Mouse (Mus musculus): ENCODE data around the gene 9230112D13Rik. TPM values are rescaled to one million over a fixed set of nuclear protein-coding genes. Genes with fewer than 3 reads are reported as not detected.

The 9230112D13Rik gene
- polyA plus RNA-seq, 1 experiment from 2014 or later, result not detected

DNA sequence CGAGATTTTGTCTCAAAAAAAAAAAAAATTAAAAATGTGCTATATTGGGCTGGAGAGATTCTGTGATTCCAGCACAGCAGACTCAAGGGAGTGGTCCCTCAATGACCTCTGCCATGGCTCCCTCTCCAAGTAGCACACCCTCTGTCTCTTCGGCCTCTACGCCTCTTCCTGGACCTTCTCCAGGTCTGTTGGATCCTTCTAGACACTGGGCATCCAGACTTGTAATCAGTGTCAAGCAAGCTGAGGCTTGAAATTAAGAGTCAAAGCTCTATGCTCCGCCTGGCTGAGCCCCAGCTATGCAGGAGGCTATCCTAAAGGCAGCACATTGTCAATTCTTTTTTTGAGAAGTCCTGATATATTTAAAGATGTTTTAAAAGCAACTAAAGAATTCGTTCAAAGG lies 10.9 kb upstream of the 9230112D13Rik start:
- Histone ChIP-seq H3K27ac (ENCODE audit: low read depth, low read length) (no peak overlapping the region), H3K9ac (ENCODE audit: low read length) (no peak overlapping the region), H3K9me3 (ENCODE audit: control insufficient read depth, low read length) (no peaks in the 10 kb centered on the region), H3K36me3 (ENCODE audit: control insufficient read depth, insufficient read depth, low read length) (no peaks in the 10 kb centered on the region), H3K4me1 (replicated peaks; ENCODE audit: control insufficient read depth, insufficient read depth, low read length) (no peaks in the 10 kb centered on the region), H3K4me2 (ENCODE audit: low read depth, low read length, severe bottlenecking) (no peak overlapping the region), H3K4me3 (ENCODE audit: low read depth, low read length) (no peak overlapping the region), H3K27me3 (ENCODE audit: control insufficient read depth, insufficient read depth, low read length) (no peaks in the 10 kb centered on the region)
- WGBS, result 82% methylated on average over 5 of the region's 5 CpGs
- no peak for ATAC-seq (replicated peaks; ENCODE audit: low FRiP score)
- no peak for DNase-seq (ENCODE audit: low spot score)

- Histone ChIP-seq H3K27me3 (ENCODE audit: control insufficient read depth, insufficient read depth, low read length) (no peaks in the 10 kb centered on the region), H3K9ac (ENCODE audit: low read length) (no peak overlapping the region), H3K27ac (ENCODE audit: low read depth, low read length) (no peak overlapping the region), H3K9me3 (ENCODE audit: control insufficient read depth, low read length) (no peaks in the 10 kb centered on the region), H3K4me2 (ENCODE audit: low read depth, low read length, severe bottlenecking) (no peak overlapping the region), H3K36me3 (ENCODE audit: control insufficient read depth, insufficient read depth, low read length) (no peaks in the 10 kb centered on the region), H3K4me1 (replicated peaks; ENCODE audit: control insufficient read depth, insufficient read depth, low read length) (no peaks in the 10 kb centered on the region), H3K4me3 (ENCODE audit: low read depth, low read length) (no peak overlapping the region)
- WGBS, result 82% methylated on average over 6 of the region's 6 CpGs
- DNase-seq (ENCODE audit: low spot score) (no peak), ATAC-seq (replicated peaks; ENCODE audit: low FRiP score) (no peak)
Observed at GRCm38 (mm10) chr14:34532536-34532935, 9.9 kb upstream of the 9230112D13Rik start.

DNA sequence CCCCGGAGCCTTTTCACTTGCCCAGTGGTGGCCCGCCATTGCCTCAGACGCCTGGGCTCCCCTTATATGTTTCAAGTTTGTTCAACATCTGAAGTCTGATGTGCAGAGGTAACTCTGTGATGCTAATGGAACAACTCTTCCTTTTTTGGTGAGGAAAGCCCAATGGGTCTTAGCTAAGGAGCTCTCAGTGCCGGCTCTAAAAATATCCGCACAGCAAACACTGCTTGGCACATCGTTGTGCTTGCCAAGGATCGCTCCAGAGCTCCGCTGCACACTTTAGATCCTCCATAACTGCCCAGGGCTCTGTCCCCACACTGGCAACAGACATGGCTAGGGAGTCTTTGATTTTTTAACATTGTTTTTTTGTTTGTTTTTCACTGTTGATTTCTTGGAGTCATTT lies 6.2 kb upstream of the 9230112D13Rik start:
- Histone ChIP-seq H3K4me1 (replicated peaks; ENCODE audit: control insufficient read depth, insufficient read depth, low read length) (no peaks in the 10 kb centered on the region), H3K36me3 (ENCODE audit: control insufficient read depth, insufficient read depth, low read length) (no peaks in the 10 kb centered on the region), H3K27me3 (ENCODE audit: control insufficient read depth, insufficient read depth, low read length) (no peaks in the 10 kb centered on the region), H3K4me3 (ENCODE audit: low read depth, low read length) (no peak overlapping the region), H3K27ac (ENCODE audit: low read depth, low read length) (no peak overlapping the region), H3K9ac (ENCODE audit: low read length) (no peak overlapping the region), H3K9me3 (ENCODE audit: control insufficient read depth, low read length) (no peaks in the 10 kb centered on the region), H3K4me2 (ENCODE audit: low read depth, low read length, severe bottlenecking) (no peak overlapping the region)
- no peak for ATAC-seq (replicated peaks; ENCODE audit: low FRiP score)
- DNase-seq (ENCODE audit: low spot score), result no peak
- 72% methylated on average over 8 of the region's 8 CpGs for WGBS

- Histone ChIP-seq H3K4me1 (replicated peaks; ENCODE audit: control insufficient read depth, insufficient read depth, low read length) (no peaks in the 10 kb centered on the region), H3K9ac (ENCODE audit: low read length) (no peak overlapping the region), H3K27ac (ENCODE audit: low read depth, low read length) (no peak overlapping the region), H3K4me3 (ENCODE audit: low read depth, low read length) (no peak overlapping the region), H3K9me3 (ENCODE audit: control insufficient read depth, low read length) (no peaks in the 10 kb centered on the region), H3K27me3 (ENCODE audit: control insufficient read depth, insufficient read depth, low read length) (no peaks in the 10 kb centered on the region), H3K4me2 (ENCODE audit: low read depth, low read length, severe bottlenecking) (no peak overlapping the region), H3K36me3 (ENCODE audit: control insufficient read depth, insufficient read depth, low read length) (no peaks in the 10 kb centered on the region)
- 87% methylated on average over 8 of the region's 8 CpGs for WGBS
- no peak for DNase-seq (ENCODE audit: low spot score)
- ATAC-seq (replicated peaks; ENCODE audit: low FRiP score), result no peak
Observed at GRCm38 (mm10) chr14:34517959-34518544, 4.5 kb downstream of the 9230112D13Rik start.

DNA sequence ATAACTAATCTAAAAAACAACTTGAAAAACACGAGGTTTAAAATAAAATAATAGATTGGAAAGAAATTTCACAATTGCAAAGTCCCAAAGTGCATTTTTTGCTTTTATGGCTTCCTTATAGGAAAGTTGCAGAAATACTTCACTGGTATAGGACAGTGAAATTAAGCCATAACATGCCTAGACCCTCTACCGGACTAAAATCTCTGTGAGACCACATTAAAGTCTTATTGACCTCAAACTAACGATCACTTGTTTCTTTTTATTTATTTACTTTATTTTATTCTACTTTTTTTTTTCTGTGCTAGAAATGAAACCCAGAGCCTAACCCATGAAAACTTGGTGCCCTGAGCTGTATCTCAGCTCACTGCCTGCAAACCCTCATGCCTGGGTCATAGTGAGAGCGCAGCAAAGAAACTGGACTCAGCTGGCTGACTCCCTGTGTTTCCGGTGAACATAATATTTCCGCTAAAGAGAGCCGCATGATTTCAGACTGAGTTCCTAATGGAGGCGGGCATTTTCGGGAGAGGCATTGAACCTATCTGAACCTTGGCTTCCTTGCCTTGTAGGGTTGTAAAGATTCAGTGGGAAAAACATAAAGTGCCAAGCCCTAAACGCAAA lies 5.5 kb downstream of the 9230112D13Rik start:
- no peaks in the 10 kb centered on the region for H3K27me3 ChIP-seq (ENCODE audit: control insufficient read depth, insufficient read depth, low read length)
- 90% methylated on average over 10 of the region's 10 CpGs for WGBS
- no peaks in the 10 kb centered on the region for H3K9me3 ChIP-seq (ENCODE audit: control insufficient read depth, low read length)
- H3K27ac ChIP-seq (ENCODE audit: low read depth, low read length), result no peak overlapping the region
- no peaks in the 10 kb centered on the region for H3K36me3 ChIP-seq (ENCODE audit: control insufficient read depth, insufficient read depth, low read length)
- DNase-seq (ENCODE audit: low spot score), result no peak
- H3K4me1 ChIP-seq (replicated peaks; ENCODE audit: control insufficient read depth, insufficient read depth, low read length), result no peaks in the 10 kb centered on the region
- no peak overlapping the region for H3K4me2 ChIP-seq (ENCODE audit: low read depth, low read length, severe bottlenecking)
- H3K9ac ChIP-seq (ENCODE audit: low read length), result no peak overlapping the region
- ATAC-seq (replicated peaks; ENCODE audit: low FRiP score), result no peak
- no peak overlapping the region for H3K4me3 ChIP-seq (ENCODE audit: low read depth, low read length)

- H3K9me3 ChIP-seq (ENCODE audit: control insufficient read depth, low read length), result no peaks in the 10 kb centered on the region
- no peaks in the 10 kb centered on the region for H3K4me1 ChIP-seq (replicated peaks; ENCODE audit: control insufficient read depth, insufficient read depth, low read length)
- H3K27ac ChIP-seq (ENCODE audit: low read depth, low read length), result no peak overlapping the region
- ATAC-seq (replicated peaks; ENCODE audit: low FRiP score) (no peak), DNase-seq (ENCODE audit: low spot score) (no peak)
- no peaks in the 10 kb centered on the region for H3K36me3 ChIP-seq (ENCODE audit: control insufficient read depth, insufficient read depth, low read length)
- H3K4me3 ChIP-seq (ENCODE audit: low read depth, low read length), result no peak overlapping the region
- 84% methylated on average over 5 of the region's 5 CpGs for WGBS
- no peaks in the 10 kb centered on the region for H3K27me3 ChIP-seq (ENCODE audit: control insufficient read depth, insufficient read depth, low read length)
- no peak overlapping the region for H3K4me2 ChIP-seq (ENCODE audit: low read depth, low read length, severe bottlenecking)
- H3K9ac ChIP-seq (ENCODE audit: low read length), result no peak overlapping the region
Observed at GRCm38 (mm10) chr14:34515860-34516259, 6.7 kb downstream of the 9230112D13Rik start.

DNA sequence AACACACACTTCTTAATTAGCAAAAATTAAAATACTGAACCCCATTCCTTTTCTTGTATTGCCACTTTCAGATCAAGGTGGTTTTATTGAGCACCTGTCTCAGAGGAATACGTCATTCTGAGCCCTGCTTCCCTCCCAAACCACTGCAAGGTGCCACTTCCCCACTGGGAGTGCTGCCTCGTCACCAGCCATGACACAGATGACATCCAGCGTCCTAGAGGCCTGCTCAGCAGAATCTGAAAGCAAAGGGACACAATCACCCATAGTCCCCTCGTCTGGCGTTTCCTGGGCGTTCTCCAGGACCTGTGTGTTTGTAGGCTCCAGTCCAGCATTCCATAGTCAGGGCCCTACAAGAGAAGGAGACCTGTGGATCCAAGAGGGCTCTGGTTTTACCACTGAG lies 8.5 kb downstream of the 9230112D13Rik start:
- DNase-seq (ENCODE audit: low spot score), result no peak
- no peak for ATAC-seq (replicated peaks; ENCODE audit: low FRiP score)

DNA sequence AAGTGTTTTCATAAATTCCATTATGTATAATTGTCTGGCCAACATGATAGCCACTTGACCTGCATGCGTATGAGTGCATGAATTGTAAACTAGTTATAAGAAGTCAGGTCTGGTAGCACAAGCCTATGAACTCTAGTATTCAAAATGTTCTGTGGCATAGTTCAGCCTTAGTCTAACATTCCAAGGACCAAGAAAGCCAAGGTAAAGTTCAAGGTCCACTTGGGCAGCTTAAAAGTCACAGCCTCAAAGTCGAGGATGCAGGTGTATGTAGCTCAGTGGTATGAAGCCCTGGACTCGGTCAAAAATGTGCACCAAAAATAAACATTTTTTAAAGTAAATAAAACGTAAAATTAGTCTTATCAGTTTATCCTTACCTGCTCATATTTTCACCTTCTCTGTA lies 10.0 kb downstream of the 9230112D13Rik start:
- Histone ChIP-seq H3K27me3 (ENCODE audit: control insufficient read depth, insufficient read depth, low read length) (no peaks in the 10 kb centered on the region), H3K4me3 (ENCODE audit: low read depth, low read length) (no peak overlapping the region), H3K9ac (ENCODE audit: low read length) (no peak overlapping the region), H3K4me1 (replicated peaks; ENCODE audit: control insufficient read depth, insufficient read depth, low read length) (peaks cover 6% of the 10 kb centered on the region), H3K4me2 (ENCODE audit: low read depth, low read length, severe bottlenecking) (no peak overlapping the region), H3K27ac (ENCODE audit: low read depth, low read length) (no peak overlapping the region), H3K9me3 (ENCODE audit: control insufficient read depth, low read length) (no peaks in the 10 kb centered on the region), H3K36me3 (ENCODE audit: control insufficient read depth, insufficient read depth, low read length) (no peaks in the 10 kb centered on the region)
- 82% methylated on average over 4 of the region's 4 CpGs for WGBS
- no peak for DNase-seq (ENCODE audit: low spot score)
- ATAC-seq (replicated peaks; ENCODE audit: low FRiP score), result no peak

More for the DNA sequence above, 8.5 kb downstream of the 9230112D13Rik start:
- H3K4me3 ChIP-seq (ENCODE audit: low read depth, low read length), result no peak overlapping the region
- no peak overlapping the region for H3K9ac ChIP-seq (ENCODE audit: low read length)
- H3K27me3 ChIP-seq (ENCODE audit: control insufficient read depth, insufficient read depth, low read length), result no peaks in the 10 kb centered on the region
- whole genome bisulfite sequencing, result 50% methylated on average over 6 of the region's 6 CpGs
- H3K36me3 ChIP-seq (ENCODE audit: control insufficient read depth, insufficient read depth, low read length), result no peaks in the 10 kb centered on the region
- H3K9me3 ChIP-seq (ENCODE audit: control insufficient read depth, low read length), result no peaks in the 10 kb centered on the region
- no peak overlapping the region for H3K27ac ChIP-seq (ENCODE audit: low read depth, low read length)
- H3K4me1 ChIP-seq (replicated peaks; ENCODE audit: control insufficient read depth, insufficient read depth, low read length), result no peaks in the 10 kb centered on the region
- H3K4me2 ChIP-seq (ENCODE audit: low read depth, low read length, severe bottlenecking), result no peak overlapping the region

DNA sequence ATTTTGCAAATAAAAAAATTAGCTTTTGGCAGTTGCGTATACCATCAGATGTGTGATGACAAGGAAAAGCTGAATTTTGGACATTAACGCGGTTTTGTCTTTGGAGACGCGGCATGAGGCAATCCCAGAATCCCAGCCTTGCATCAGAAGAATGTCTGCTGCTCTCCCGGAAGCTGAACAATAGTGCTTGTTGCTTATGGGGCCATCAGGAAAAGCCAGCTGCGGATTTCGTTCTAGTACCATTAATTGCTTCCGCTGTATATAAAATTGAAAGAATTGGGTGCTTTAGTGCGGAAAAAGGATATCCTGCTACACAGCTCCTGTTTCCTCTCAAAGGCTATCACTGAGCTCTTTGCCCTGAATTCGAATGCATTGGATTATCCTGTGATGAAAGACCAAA lies 10.7 kb downstream of the 9230112D13Rik start:
- Histone ChIP-seq H3K9me3 (ENCODE audit: control insufficient read depth, low read length) (no peaks in the 10 kb centered on the region), H3K9ac (ENCODE audit: low read length) (no peak overlapping the region), H3K27ac (ENCODE audit: low read depth, low read length) (no peak overlapping the region), H3K4me3 (ENCODE audit: low read depth, low read length) (no peak overlapping the region), H3K4me1 (replicated peaks; ENCODE audit: control insufficient read depth, insufficient read depth, low read length) (peaks cover 6% of the 10 kb centered on the region), H3K36me3 (ENCODE audit: control insufficient read depth, insufficient read depth, low read length) (no peaks in the 10 kb centered on the region), H3K27me3 (ENCODE audit: control insufficient read depth, insufficient read depth, low read length) (no peaks in the 10 kb centered on the region), H3K4me2 (ENCODE audit: low read depth, low read length, severe bottlenecking) (no peak overlapping the region)
- no peak for ATAC-seq (replicated peaks; ENCODE audit: low FRiP score)
- 72% methylated on average over 11 of the region's 11 CpGs for WGBS
- DNase-seq (ENCODE audit: low spot score), result no peak
